Comparison of ENCODE assay signal across 1 mouse cellular context in the genomic region with DNA sequence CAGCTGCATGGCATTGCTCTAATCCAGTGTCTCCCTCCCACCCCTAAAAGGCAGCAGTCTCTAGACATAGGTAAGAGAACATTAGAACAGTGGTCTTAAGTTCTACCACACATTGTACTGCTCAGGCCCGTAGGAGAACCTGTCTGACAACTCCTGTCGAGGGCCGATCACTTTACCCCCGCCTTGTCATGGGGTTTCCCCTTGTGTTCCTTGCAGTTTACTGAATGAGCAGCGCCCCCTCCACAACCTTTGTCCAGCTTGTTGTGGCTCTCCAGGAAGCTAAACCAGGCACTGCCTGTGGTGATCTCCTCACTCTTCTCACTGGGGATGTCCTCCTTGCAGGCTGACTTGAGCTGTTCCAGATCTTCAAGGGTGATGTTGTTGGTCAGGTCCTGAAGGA.
TF ChIP-seq lines count a peak whose summit lies in the region.

No protein-coding gene starts in this region.

TF ChIP-seq in CH12.LX, 34 proteins besides CTCF, POLR2A, EP300 and RAD21:
- no peak for TF ChIP-seq TCF12 (IDR thresholded peaks at IDR 0.05; ENCODE audit: low read depth, low read length)
- no peak for TF ChIP-seq RCOR1 (conservative IDR thresholded peaks at IDR 0.05; ENCODE audit: low read depth, low read length)
- TF ChIP-seq USF1 (IDR thresholded peaks at IDR 0.05; ENCODE audit: low read depth, low read length) = no peak
- no peak for TF ChIP-seq SMC3 (IDR thresholded peaks at IDR 0.05; ENCODE audit: low read depth, low read length)
- TF ChIP-seq BHLHE40 (IDR thresholded peaks at IDR 0.05; ENCODE audit: low read depth, low read length) = no peak
- no peak for TF ChIP-seq MEF2A (IDR thresholded peaks at IDR 0.05; ENCODE audit: borderline replicate concordance, low read depth, low read length)
- no peak for TF ChIP-seq E2F4 (IDR thresholded peaks at IDR 0.05; ENCODE audit: insufficient replicate concordance, low read depth, low read length)
- TF ChIP-seq PAX5 (IDR thresholded peaks at IDR 0.05; ENCODE audit: low read length) = no peak
- TF ChIP-seq CHD1 (IDR thresholded peaks at IDR 0.05; ENCODE audit: low read depth, low read length) = no peak
- no peak for TF ChIP-seq POLR2AphosphoS2 (IDR thresholded peaks at IDR 0.05; ENCODE audit: low read depth, low read length)
- no peak for TF ChIP-seq MAX (IDR thresholded peaks at IDR 0.05; ENCODE audit: low read length)
